Mouse (Mus musculus) brain, adult 2 months (tissue): ENCODE results near the gene Rcan1.
"Not testable (repeated sequence)": the region's sequence is repeated elsewhere in the genome, so short reads cannot be mapped to it uniquely, and the experiment has no call there.

Experiments
- DNase-seq: peaks from one replicate; pipeline ENCODE4 v3.0.0; 2011; ENCODE audit warnings: low read depth, low spot score

The Rcan1 gene

DNA sequence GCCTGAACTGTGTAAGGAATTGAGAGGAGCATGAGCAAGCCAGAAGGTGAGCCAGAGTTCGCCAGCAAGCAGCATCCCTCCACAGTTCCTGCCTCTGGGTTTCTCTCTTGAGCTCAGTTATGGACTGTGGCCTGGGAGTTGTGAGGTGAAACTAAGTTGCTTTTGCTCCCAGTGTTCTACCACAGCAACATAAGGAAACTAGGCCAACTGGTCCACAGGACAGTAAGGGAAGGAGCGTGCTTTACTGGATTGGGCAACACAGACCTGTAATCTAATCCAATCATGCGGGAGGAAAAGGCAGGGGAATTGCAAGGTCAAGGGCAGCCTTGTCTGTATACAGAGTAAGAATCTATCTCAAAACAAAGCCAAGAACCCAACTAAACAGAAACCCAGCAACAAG is 37.5 kb downstream of the Rcan1 start:
- no peak for DNase-seq

DNA sequence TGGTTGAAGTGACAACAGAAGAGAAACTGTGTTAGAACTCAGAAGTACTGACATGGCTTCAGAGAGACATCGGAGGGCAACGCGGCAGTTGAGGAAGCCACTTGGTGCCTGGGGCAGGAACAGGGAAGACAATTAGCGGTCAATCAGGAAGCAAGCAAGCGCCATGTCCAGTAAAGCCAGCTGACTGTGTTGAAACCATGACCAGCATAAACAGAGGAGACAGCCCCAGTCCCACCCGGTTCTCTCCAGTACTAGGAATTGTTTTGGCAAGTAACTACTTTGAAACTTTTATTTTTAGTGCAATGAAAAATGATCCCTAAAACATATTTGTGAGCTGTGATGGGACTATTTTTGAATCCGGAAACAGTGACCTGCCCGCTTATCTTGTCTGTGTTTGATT is 39.9 kb downstream of the Rcan1 start:
- DNase-seq = no peak

DNA sequence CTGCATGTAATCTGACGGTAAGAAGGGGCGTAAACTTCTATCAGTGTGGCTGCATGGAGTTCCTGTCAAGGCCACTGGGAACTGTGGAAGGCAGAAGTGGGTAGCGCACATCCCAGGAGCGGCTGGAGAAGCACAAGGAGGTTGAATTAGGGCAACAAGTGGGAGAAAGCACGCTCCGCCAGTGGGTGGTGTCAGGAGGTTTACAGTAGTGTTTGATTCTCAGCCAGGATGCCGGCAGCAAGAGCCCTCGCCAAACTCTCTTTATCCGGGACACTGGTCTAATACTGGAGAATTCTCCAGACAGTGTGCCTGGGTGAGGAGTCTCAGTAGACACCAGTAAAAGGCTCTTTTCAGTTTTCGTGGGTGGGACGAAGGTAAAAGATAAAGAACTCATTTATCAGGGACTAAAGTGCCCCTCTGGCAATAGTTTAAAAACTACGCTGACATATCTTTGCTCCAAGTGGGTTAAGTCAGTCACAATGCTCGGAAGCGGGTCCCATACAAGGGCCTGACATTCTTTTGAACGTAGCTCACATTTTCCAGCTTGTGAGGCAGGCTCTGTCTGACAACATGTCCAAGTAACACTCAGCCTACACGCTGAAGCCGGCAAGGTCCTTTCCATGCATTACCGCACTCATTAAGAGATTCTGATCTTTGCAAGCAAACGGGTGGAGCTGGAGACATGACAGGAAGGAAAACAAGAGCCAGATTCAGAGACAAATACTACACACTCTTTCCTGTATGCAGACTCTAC is 42.3 kb downstream of the Rcan1 start:
- peak; percentile 27 for DNase-seq

DNA sequence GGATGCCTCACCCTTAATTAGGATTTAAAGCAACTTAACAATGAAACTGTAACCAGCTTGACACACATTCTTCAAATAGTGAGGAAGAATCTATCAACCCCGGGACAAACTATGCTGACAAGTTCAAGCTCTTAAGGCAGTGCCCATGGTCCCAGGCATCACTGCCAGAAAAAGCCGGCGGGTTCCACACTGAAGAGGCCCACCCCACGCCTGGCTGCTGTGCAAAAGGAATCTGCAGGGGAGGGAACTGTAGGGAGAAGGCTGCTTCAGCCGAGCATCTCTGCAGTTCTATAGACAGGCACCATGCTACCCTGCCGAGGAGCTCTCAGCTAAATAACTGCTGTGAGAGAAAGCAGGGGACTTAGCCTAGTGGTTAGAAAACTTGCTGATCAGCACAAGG is 44.0 kb downstream of the Rcan1 start:
- DNase-seq = peak; percentile 41

DNA sequence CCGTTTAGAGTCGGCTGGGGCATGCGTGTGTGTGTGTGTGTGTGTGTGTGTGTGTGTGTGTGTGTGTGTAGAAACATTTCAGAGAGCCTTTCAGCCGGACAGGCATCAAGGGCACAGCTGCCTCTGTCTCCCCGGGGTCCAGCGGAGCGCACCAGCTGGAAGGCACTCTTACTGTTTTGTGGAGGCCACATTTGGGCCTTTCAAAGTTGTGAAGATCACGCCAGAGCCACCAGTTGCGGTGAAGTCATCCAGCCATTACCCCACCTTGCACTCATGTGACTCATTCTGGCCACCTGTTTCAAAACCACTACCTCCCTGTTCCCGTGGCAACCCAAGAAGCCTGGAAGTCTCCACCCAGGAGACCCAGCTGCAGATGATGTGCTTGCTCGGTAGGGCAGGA is 44.8 kb downstream of the Rcan1 start:
- no peak for DNase-seq

DNA sequence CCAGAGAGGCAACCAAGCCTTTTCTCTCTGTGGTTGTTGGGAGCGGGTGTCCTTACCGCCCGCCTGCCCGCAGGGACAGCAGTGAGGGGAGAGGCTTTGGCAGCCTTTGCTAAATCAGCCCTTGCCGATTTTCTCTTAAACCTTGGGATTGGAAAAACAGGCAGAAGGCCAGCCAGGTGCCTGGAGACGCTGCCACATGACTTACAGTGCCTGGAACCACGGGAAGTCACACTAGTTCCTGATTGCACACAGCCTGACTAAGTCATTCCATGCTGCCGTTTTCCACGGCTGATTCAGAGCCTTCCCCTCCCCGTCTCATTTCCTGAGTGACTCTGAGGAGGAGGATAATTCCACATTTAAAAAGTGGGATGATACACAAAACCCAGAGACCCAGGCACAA is 47.3 kb downstream of the Rcan1 start:
- peak; percentile 86 for DNase-seq

DNA sequence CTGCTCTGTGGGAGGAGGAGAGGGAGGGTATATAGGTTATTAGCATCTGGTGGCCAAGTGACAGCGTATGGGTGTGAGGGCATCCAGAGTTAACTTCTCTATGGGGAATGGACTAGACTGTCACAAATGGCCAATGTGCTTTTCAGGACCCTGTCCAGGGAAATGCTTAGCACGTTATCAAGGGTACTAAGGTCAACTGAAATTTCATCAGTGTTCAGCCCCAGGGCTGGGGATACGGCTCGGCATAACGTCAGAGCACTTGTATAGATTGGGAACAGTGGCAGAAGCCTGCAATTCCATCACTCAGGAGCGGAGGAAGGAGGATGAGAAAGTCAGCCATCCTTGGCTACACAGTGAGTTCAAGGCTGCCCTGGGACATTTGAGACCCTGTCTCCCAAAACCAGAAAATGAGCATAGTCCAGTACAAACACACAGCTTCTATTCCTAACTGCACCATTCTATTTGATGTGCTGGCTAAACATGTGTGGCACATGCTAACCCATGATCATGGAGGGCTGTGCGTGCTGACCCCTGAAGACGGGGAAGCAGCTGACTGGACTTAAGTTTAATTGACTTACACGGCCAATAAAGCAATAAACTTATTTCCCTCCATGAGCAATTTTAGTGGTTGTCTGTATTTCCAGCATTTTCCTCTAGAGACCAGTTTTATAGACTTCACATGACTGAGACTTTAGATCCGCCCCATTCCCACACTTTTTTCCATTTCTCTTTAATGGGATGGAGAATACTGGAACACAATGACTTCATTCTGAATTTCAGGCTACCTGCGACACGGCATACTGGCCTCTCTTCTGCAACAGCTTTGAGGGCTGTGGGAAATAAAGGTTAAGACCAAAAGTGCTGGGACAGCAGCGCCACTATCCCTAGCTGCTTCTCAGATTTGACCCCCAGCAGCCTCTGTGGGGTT is 48.0 kb downstream of the Rcan1 start:
- DNase-seq = no peak

DNA sequence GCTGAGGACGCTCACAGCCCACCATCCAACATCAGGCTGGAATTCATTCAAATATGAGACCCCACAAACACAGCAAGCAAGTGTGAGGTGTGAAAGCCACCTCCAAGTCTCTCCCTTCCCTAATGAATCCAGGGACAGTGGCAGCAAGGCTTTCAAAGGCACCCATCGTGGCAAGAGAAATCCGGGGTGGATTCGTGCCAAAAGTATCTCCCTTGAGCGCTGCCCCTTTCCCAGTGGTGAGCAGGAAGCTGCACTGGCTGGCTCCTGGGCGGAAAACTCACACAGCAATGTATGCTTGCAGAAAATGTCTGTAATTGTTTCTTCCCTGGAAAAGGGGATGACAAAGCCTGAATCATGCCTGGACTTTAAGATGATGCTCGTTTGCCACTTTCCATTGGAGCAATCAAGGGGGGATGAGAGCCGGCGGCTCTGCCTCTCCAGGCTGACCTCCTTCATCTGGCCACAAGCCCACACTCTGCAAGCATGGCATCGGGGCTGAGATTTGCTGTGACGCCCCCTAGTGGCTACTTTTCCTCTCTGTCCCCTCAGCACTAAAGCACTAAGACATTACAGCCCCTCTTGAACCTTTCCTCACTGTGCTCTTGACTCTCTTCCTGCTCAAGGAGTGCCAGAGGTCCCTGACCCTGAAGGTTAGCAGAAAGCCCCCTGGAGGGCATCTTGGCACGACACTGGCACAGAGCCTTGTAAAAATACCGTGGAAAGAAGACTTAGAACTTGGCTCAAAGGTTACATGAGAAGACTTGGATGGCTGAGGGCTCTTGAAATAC is 49.3 kb downstream of the Rcan1 start:
- DNase-seq = no peak

DNA sequence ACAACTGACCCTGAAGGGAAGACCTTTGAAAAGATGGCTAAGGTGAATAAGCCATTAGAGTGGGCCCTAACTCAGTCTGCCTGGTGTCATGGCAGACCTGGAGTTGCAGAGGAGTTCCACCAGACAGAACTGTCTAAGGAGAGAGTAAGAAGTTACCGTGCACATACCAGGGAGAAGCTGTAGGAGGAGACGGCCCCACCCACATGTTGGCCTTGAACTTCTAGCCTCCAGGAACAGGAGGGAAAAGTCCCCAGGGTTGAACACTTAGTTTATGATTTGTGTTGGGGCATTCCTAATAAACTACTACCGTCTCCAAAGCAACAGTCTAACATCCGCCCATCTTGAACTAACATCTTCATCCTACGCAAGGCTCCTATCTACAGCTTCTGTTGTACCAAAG is 50.0 kb downstream of the Rcan1 start:
- DNase-seq = no peak

DNA sequence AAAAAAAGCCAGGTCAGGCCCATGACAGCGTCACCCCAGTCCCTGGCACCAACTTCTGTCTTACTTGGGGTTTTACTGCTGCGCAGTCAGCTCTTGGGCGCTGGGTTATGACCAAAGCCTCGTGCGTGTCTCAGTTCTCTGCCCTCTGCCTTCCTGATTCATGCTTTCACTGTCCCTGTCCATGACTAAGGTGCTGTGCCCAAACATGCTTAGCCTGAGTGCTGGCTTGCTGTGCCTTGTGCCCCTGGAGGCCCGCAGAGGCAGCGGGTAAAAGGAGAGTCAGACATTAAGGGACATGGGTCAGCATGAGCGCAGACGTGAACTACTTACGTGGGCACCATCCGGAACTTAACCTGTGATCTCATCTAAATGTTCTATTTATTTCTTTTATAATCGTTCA is 51.6 kb downstream of the Rcan1 start:
- DNase-seq = no peak

DNA sequence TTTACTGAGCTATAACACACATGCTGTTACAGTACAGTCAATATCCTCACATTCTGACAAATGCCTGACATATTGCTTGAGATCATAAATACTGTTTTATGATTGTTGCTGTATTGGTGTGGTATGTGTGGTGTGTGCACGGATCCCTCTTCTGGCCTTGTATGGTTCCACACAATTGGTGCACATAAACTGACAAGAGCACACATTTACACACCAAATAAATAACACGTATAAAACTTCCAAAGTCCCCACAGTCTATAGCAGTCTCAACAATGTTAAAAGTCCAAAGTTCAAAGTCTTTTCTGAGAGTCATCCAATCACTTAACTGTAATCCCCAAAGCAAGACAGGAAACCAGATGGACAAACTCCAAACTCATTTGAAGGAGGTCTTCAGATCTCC is 53.4 kb downstream of the Rcan1 start:
- DNase-seq = no peak

DNA sequence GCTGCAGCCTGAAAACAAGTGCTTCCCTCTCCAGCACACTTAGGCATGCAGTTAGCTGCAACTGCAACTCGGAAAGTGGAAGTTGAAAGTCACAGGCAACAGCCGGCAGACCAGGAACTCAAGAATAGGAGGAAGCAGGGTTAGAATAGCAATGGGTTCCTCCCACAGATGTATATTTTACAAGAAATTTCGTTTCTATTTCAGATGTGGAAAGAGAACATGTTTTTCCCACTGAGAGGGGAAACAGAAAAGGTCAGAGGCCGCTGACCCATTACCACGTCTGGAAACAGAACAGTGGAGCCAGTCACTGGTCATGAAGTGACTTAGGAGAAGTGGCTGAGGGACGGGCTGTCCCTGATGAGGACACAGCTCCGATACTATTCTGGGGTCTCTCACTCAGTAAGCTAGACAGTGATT is 55.0 kb downstream of the Rcan1 start:
- DNase-seq = peak; percentile 49

DNA sequence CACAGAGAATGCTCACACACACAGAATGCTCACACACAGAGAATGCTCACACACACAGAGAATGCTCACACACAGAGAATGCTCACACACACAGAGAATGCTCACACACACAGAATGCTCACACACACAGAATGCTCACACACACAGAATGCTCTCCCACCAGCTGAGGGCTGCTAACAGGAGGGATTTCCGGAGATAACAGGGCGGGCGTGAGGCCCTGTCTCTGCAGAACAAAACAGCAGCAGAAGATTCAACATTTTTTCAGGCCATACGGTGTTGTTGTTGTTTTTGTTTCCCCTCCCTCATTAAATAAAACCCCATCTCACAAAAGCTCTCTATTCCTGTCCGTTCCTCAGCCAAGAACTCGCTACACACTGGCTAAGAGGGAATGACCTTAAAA is 55.6 kb downstream of the Rcan1 start:
- not testable (repeated sequence) for DNase-seq

DNA sequence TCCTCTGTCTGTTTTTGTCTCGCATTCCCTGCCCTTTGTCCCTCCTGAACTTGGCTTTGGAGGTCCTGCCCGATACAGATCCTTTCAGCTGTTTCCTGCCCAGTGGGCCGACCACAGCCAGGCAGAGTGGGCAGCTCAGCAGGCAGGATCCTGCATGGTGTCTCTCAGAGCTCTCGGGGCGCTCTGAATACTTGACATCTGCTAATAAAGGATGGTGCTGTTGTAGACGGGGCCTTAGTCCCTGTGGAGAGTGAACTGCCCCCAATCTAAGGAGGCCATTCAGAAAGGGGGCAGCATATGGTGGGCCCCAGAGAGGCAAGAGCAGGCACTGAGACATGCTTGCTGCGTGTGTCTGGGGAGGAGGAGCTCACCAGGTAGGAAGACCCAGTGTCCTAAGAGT is 57.8 kb downstream of the Rcan1 start:
- DNase-seq = no peak

DNA sequence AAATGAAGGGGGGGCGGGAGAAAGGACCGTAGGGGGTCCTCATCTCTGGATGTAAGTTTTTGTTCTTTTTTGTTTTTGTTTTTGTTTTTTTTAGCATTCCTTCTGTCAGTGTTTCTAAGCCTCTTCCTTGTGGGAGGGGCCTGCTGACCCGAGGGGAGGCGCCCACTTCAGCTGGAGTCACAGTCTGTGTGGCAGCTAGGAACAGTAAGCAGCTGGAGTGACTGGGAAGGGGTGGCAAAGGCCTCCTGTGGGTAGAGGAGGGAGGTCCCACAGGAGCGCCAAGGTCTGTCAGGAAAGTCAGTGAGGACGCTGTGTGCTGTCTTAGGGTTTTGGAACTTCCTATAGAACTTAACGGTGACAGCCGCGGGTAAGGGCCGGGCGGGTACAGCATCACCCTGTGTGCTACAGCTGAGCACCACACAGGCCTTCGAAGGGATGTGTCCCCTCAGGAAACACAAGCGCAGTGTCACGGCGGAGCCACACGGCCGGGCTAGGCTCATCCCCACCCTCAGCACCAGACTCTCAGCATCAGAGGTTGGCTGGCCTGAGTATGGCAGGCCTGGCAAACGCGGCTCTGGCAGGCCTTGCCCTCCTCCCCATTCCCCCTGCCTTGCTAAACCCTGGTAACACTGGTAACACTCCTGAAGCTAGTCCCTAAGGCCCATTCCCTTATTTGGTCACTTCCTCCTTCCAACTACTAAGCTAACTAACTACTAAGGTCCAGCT is 58.5 kb downstream of the Rcan1 start:
- no peak for DNase-seq

DNA sequence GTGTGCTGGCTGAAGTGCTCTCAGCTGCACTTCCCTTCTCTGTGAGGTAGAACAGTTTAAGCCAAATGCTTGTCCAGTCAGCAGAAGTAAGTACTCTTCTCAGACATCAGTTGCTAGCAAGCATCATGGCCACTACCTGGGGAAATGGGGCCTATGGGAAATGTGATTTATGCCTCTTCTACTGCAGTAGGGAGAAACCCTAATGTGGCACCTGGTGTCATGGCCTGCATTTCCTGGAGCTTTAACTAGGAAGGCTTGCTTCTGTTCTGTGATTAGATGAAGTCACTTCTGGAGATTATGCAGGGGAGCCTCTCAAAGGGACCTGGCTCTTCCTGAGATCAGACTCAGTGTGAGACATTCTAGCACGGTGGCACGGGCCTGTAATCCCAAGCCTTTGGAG is 60.3 kb downstream of the Rcan1 start:
- no peak for DNase-seq

DNA sequence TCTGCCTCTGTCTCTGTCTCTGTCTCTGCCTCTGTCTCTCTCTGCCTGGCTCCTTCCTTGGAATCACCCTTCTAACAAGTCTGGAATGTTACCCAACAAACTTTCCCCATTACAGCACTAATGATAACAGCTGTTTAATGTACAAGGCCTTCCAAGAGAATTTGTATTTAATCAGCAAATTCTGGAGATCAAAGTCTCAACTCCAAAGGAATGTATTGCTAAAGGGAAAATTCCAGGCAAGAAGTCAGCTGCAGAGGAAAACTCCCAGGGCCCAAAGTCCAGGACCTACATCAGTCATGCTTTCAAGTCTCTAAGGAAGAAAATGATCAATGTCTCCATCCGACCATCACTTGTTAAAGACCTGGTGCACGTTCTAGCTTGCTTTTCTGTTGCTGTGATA is 62.8 kb downstream of the Rcan1 start:
- no peak for DNase-seq

DNA sequence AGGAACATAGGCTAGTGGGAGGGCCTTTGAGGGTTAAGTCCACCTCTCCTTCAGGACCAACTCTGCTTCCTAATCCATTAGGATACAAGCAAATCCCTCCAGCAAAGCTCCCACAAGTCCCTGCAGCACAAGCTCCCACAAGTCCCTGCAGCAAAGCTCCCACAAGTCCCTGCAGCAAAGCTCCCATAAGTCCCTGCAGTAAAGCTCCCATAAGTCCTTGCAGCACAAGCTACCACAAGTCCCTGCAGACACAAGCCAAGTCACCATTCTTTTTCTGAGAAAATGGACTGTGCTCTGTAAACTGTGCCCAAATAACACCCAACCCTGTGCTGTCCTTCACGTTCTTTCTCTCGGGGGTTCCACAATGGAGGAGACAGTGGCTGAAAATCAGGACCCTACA is 66.5 kb downstream of the Rcan1 start:
- no peak for DNase-seq

DNA sequence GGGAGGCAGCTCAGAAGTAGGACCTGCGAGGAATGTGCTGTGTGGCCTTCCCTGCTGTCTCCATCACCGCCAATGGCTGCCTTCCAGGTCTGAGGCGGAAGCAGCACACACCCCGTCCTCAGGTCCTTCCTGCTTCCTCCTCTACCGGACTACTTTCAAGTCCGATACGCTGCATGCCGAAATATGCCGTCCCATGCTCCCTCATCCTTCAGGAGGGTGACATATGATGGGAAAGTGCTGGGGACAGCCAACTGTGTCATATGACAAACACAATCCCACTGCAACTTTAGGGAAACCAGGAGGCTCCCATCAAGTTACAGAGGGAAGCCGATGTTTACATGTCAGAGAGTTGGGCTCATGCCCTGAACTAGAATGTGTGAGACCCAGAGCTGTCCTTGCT is 67.6 kb downstream of the Rcan1 start:
- peak; percentile 25 for DNase-seq

DNA sequence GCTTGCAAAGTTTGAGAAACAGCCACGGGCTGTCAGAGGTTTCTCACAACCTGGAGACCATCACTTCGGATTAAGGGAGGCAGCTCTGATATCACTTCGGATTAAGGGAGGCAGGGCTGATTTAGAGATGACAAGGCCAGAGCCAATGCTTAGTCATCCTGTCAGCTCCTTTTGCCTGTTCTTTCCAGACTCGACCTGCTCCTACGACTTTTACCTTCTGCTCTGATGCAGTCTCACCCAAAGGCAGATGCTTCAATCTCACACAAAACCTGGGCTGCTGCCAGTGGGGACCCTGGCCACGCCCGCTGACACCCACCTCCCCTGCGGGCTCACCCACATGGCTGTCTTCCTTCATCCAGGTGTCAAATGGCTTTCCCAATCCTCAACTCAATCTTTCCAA is 68.5 kb downstream of the Rcan1 start:
- peak; percentile 35 for DNase-seq

DNA sequence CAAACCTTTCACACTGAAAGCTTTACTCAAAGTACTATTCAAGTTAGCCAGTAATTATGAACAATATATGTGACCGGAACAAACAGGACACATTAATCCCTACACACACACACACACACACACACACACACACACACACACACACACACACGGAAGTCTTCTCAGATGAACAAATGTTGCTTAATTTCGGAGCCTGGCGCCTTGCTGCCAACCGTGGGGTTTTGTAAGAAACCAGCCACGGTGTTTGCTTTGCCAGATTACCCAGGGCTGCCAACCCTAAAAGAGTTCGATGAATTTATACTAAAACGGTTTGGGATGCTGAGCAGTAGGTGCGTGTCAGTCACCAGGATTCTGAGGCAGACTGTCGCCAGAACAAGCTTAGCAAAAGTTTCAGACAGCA is 69.5 kb downstream of the Rcan1 start:
- DNase-seq = peak; percentile 29
